Mouse (Mus musculus) spleen, adult 2 months (tissue): ENCODE data around the gene Akr1b7. TPM values are rescaled to one million over a fixed set of nuclear protein-coding genes. Genes with fewer than 3 reads are reported as not detected.
A peak's percentile ranks its signal among the peaks of the same experiment; 100 is the strongest.

Experiments used
- DNase-seq, 2 experiments: peaks; one replicate each; pipeline versions ENCODE4 v3.0.0 to v3.0.0-alpha.2; 2012 to 2021; ENCODE audit warnings: low spot score in 2 of 2, low read depth in 1 of 2
- H3K27ac ChIP-seq: fragments of 200-500 bp; 2 replicates; pipeline ENCODE4 v1.5.1; 2012; ENCODE audit warnings: low read length, inconsistent platforms; ENCODE audit not compliant: insufficient read depth
- H3K27me3 ChIP-seq: fragments of 200-500 bp; 2 replicates; pipeline ENCODE4 v1.6.1; 2012; ENCODE audit warnings: mild to moderate bottlenecking, moderate library complexity, low read length, inconsistent platforms; ENCODE audit not compliant: control insufficient read depth, insufficient read depth
- H3K36me3 ChIP-seq: fragments of 200-500 bp; 2 replicates; pipeline ENCODE4 v1.6.1; 2012; ENCODE audit warnings: mild to moderate bottlenecking, low read length, inconsistent platforms; ENCODE audit not compliant: control insufficient read depth, insufficient read depth
- H3K4me1 ChIP-seq: fragments of 200-500 bp; 2 replicates; pipeline ENCODE4 v1.6.1; 2011; ENCODE audit warnings: inconsistent platforms; ENCODE audit not compliant: control insufficient read depth, insufficient read depth, insufficient read length
- H3K4me3 ChIP-seq: fragments of 200-500 bp; 2 replicates; pipeline ENCODE4 v1.5.1; 2011; ENCODE audit warnings: mild to moderate bottlenecking, inconsistent platforms; ENCODE audit not compliant: insufficient read depth, insufficient read length; ENCODE audit errors: extremely low read depth
- CTCF ChIP-seq: fragments of 200-500 bp; IDR thresholded peaks from 2 replicates; pipeline ENCODE4 v1.5.1; 2011; ENCODE audit warnings: mild to moderate bottlenecking, inconsistent platforms; ENCODE audit not compliant: insufficient read depth, insufficient read length, insufficient replicate concordance; ENCODE audit errors: extremely low read depth
- POLR2A ChIP-seq: fragments of 200-500 bp; IDR thresholded peaks from 2 replicates; pipeline ENCODE4 v1.6.1; 2011; ENCODE audit warnings: low read depth, low read length, inconsistent platforms
- WGBS: fragments of 180-500 bp; shearing (Covaris S2); methylation state at CpG from one replicate; pipeline ENCODE4 v1.1.7; 2018; 5-methylcytosine and 5-hydroxymethylcytosine counted together
- polyA plus RNA-seq: library from polyadenylated mRNA; depleted of rRNA; stranded (reverse); fragments of >200 nt; gene quantifications from 2 replicates; pipeline ENCODE4 v1.2.3, GENCODE M21; 2012; rRNA removed

The Akr1b7 gene
- polyA plus RNA-seq, 1 experiment: 1.4 TPM

GRCm38 (mm10) chr6:34460651-34461050, 48.5 kb downstream of the Akr1b7 start:
- no peak overlapping the region for H3K4me3 ChIP-seq
- no peak for DNase-seq
- no peak overlapping the region for H3K27ac ChIP-seq
- H3K36me3 ChIP-seq: no peaks in the 10 kb centered on the region
- WGBS: 53% methylated on average over 4 of the region's 4 CpGs
- TF ChIP-seq POLR2A (no peak), CTCF (no peak)
- no peaks in the 10 kb centered on the region for H3K27me3 ChIP-seq
- no peaks in the 10 kb centered on the region for H3K4me1 ChIP-seq

- 88% methylated on average over 4 of the region's 4 CpGs for WGBS
- Histone ChIP-seq H3K27ac (no peak overlapping the region), H3K4me3 (no peak overlapping the region), H3K27me3 (no peaks in the 10 kb centered on the region), H3K36me3 (no peaks in the 10 kb centered on the region), H3K4me1 (no peaks in the 10 kb centered on the region)
- no peak for DNase-seq
- TF ChIP-seq CTCF (no peak), POLR2A (no peak)
These were observed 51.4 kb downstream of the Akr1b7 start for GRCm38 (mm10) chr6:34463582-34463981.

GRCm38 (mm10) chr6:34471434-34472110, 59.4 kb downstream of the Akr1b7 start:
- no peak for DNase-seq
- H3K4me3 ChIP-seq: no peak overlapping the region
- WGBS: 75% methylated on average over 12 of the region's 12 CpGs
- no peaks in the 10 kb centered on the region for H3K36me3 ChIP-seq
- H3K27me3 ChIP-seq: no peaks in the 10 kb centered on the region
- peak overlapping the region; percentile 46; the same call in 1 of the 2 replicates for H3K27ac ChIP-seq
- TF ChIP-seq POLR2A: no peak
- no peak for TF ChIP-seq CTCF
- H3K4me1 ChIP-seq: no peaks in the 10 kb centered on the region; the same call in 1 of the 2 replicates

Other genes starting within 250 kb of the Akr1b7 start
- gene Slc35b4, start 235.2 kb upstream of the Akr1b7 start, polyA plus RNA-seq: 11.5 and 12.2 TPM in 2 replicates
- 96.8 and 105 TPM in 2 replicates for gene Akr1b3, start 94.9 kb upstream of the Akr1b7 start, polyA plus RNA-seq
- 2.3 and 3.0 TPM in 2 replicates for gene Akr1b8, start 58.2 kb upstream of the Akr1b7 start, polyA plus RNA-seq
- gene Akr1b10, start 28.1 kb upstream of the Akr1b7 start, polyA plus RNA-seq: 14.7 and 16.0 TPM in 2 replicates
- 70.6 and 158 TPM in 2 replicates for gene Bpgm, start 63.9 kb downstream of the Akr1b7 start, polyA plus RNA-seq
- gene Cald1, start 186.2 kb downstream of the Akr1b7 start, polyA plus RNA-seq: 6.9 and 8.0 TPM in 2 replicates